Mouse (Mus musculus): ENCODE results near the gene Cldn17. TPM values are rescaled to one million over a fixed set of nuclear protein-coding genes. Genes with fewer than 3 reads are reported as not detected.

The Cldn17 gene
- polyA plus RNA-seq (2014; fragmentation: Nextera tagmentation; extraction: Ambion mirVana): not detected in 2 replicates

- 96% methylated on average over 6 of the region's 6 CpGs for WGBS
- ATAC-seq (ENCODE audit: insufficient read depth, low FRiP score, low TSS enrichment) (no peak), DNase-seq (ENCODE audit: low spot score) (no peak)
- no peaks in the 10 kb centered on the region for H3K4me1 ChIP-seq (ENCODE audit: control insufficient read depth, insufficient read depth, low read length)
- no peak within 1 kb of the TSS for H3K27ac ChIP-seq (ENCODE audit: low read depth, low read length)
- no peak within 1 kb of the TSS for H3K9ac ChIP-seq (ENCODE audit: low read length)
- no peaks in the 10 kb centered on the region for H3K9me3 ChIP-seq (ENCODE audit: control insufficient read depth, low read length)
- H3K4me3 ChIP-seq (ENCODE audit: low read depth, low read length): no peak within 1 kb of the TSS
- H3K4me2 ChIP-seq (ENCODE audit: low read depth): no peak within 1 kb of the TSS
- H3K27me3 ChIP-seq (ENCODE audit: control insufficient read depth, insufficient read depth, low read length): no peaks in the 10 kb centered on the region
- H3K36me3 ChIP-seq (ENCODE audit: control insufficient read depth, insufficient read depth, low read length): no peaks in the 10 kb centered on the region
Observed at GRCm38 (mm10) chr16:88506878-88507277, at the start of gene Cldn17. Gene Cldn17 (minus strand): TSS chr16:88506978.

- Histone ChIP-seq H3K36me3 (ENCODE audit: control insufficient read depth, insufficient read depth, low read length) (no peaks in the 10 kb centered on the region), H3K4me1 (ENCODE audit: control insufficient read depth, insufficient read depth, low read length) (no peaks in the 10 kb centered on the region), H3K9me3 (ENCODE audit: control insufficient read depth, low read length) (no peaks in the 10 kb centered on the region), H3K27me3 (ENCODE audit: control insufficient read depth, insufficient read depth, low read length) (no peaks in the 10 kb centered on the region), H3K4me2 (ENCODE audit: low read depth) (no peak overlapping the region), H3K27ac (ENCODE audit: low read depth, low read length) (no peak overlapping the region), H3K4me3 (ENCODE audit: low read depth, low read length) (no peak overlapping the region), H3K9ac (ENCODE audit: low read length) (no peak overlapping the region)
- 56% methylated on average over 6 of the region's 6 CpGs for WGBS
- DNase-seq (ENCODE audit: low spot score): peak; percentile 12
- ATAC-seq (ENCODE audit: insufficient read depth, low FRiP score, low TSS enrichment): peak; percentile 31; the same call in 1 of the 2 replicates
Observed at GRCm38 (mm10) chr16:88542488-88542887, 35.7 kb upstream of the Cldn17 start.

GRCm38 (mm10) chr16:88539841-88540487 is 33.2 kb upstream of the Cldn17 start:
- DNase-seq (ENCODE audit: low spot score): no peak
- no peak overlapping the region for H3K4me2 ChIP-seq (ENCODE audit: low read depth)
- no peaks in the 10 kb centered on the region for H3K4me1 ChIP-seq (ENCODE audit: control insufficient read depth, insufficient read depth, low read length)
- no peak overlapping the region for H3K27ac ChIP-seq (ENCODE audit: low read depth, low read length)
- no peaks in the 10 kb centered on the region for H3K9me3 ChIP-seq (ENCODE audit: control insufficient read depth, low read length)
- no peak for ATAC-seq (ENCODE audit: insufficient read depth, low FRiP score, low TSS enrichment)
- H3K36me3 ChIP-seq (ENCODE audit: control insufficient read depth, insufficient read depth, low read length): no peaks in the 10 kb centered on the region
- no peak overlapping the region for H3K9ac ChIP-seq (ENCODE audit: low read length)
- 79% methylated on average over 3 of the region's 3 CpGs for WGBS
- H3K27me3 ChIP-seq (ENCODE audit: control insufficient read depth, insufficient read depth, low read length): no peaks in the 10 kb centered on the region
- H3K4me3 ChIP-seq (ENCODE audit: low read depth, low read length): no peak overlapping the region

- no peaks in the 10 kb centered on the region for H3K4me1 ChIP-seq (ENCODE audit: control insufficient read depth, insufficient read depth, low read length)
- H3K27me3 ChIP-seq (ENCODE audit: control insufficient read depth, insufficient read depth, low read length): no peaks in the 10 kb centered on the region
- H3K27ac ChIP-seq (ENCODE audit: low read depth, low read length): no peak overlapping the region
- no peaks in the 10 kb centered on the region for H3K36me3 ChIP-seq (ENCODE audit: control insufficient read depth, insufficient read depth, low read length)
- no peak overlapping the region for H3K4me2 ChIP-seq (ENCODE audit: low read depth)
- H3K9ac ChIP-seq (ENCODE audit: low read length): no peak overlapping the region
- no peak overlapping the region for H3K4me3 ChIP-seq (ENCODE audit: low read depth, low read length)
- ATAC-seq (ENCODE audit: insufficient read depth, low FRiP score, low TSS enrichment) (no peak), DNase-seq (ENCODE audit: low spot score) (no peak)
- H3K9me3 ChIP-seq (ENCODE audit: control insufficient read depth, low read length): no peaks in the 10 kb centered on the region
Observed at GRCm38 (mm10) chr16:88511348-88511747, 4.6 kb upstream of the Cldn17 start.

- Histone ChIP-seq H3K4me3 (ENCODE audit: low read depth, low read length) (no peak overlapping the region), H3K4me1 (ENCODE audit: control insufficient read depth, insufficient read depth, low read length) (no peaks in the 10 kb centered on the region), H3K9ac (ENCODE audit: low read length) (no peak overlapping the region), H3K4me2 (ENCODE audit: low read depth) (no peak overlapping the region), H3K27me3 (ENCODE audit: control insufficient read depth, insufficient read depth, low read length) (no peaks in the 10 kb centered on the region), H3K36me3 (ENCODE audit: control insufficient read depth, insufficient read depth, low read length) (no peaks in the 10 kb centered on the region), H3K9me3 (ENCODE audit: control insufficient read depth, low read length) (no peaks in the 10 kb centered on the region), H3K27ac (ENCODE audit: low read depth, low read length) (no peak overlapping the region)
- DNase-seq (ENCODE audit: low spot score) (no peak), ATAC-seq (ENCODE audit: insufficient read depth, low FRiP score, low TSS enrichment) (no peak)
- WGBS: 81% methylated on average over 4 of the region's 4 CpGs
Observed at GRCm38 (mm10) chr16:88508150-88508549, 1.4 kb upstream of the Cldn17 start.

- DNase-seq (ENCODE audit: low spot score): no peak
- H3K9ac ChIP-seq (ENCODE audit: low read length): no peak overlapping the region
- H3K36me3 ChIP-seq (ENCODE audit: control insufficient read depth, insufficient read depth, low read length): no peaks in the 10 kb centered on the region
- H3K4me1 ChIP-seq (ENCODE audit: control insufficient read depth, insufficient read depth, low read length): no peaks in the 10 kb centered on the region
- WGBS: 94% methylated on average over 11 of the region's 11 CpGs
- no peaks in the 10 kb centered on the region for H3K27me3 ChIP-seq (ENCODE audit: control insufficient read depth, insufficient read depth, low read length)
- no peak for ATAC-seq (ENCODE audit: insufficient read depth, low FRiP score, low TSS enrichment)
- no peaks in the 10 kb centered on the region for H3K9me3 ChIP-seq (ENCODE audit: control insufficient read depth, low read length)
- H3K4me3 ChIP-seq (ENCODE audit: low read depth, low read length): no peak overlapping the region
- H3K27ac ChIP-seq (ENCODE audit: low read depth, low read length): no peak overlapping the region
- H3K4me2 ChIP-seq (ENCODE audit: low read depth): no peak overlapping the region
Observed at GRCm38 (mm10) chr16:88506338-88506737, 440 bp downstream of the Cldn17 start.

- H3K4me1 ChIP-seq (ENCODE audit: control insufficient read depth, insufficient read depth, low read length): no peaks in the 10 kb centered on the region
- no peak for DNase-seq (ENCODE audit: low spot score)
Observed at GRCm38 (mm10) chr16:88488096-88488495, 18.7 kb downstream of the Cldn17 start.

GRCm38 (mm10) chr16:88480011-88480774 is 26.6 kb downstream of the Cldn17 start:
- no peaks in the 10 kb centered on the region for H3K9me3 ChIP-seq (ENCODE audit: control insufficient read depth, low read length)
- no peaks in the 10 kb centered on the region for H3K4me1 ChIP-seq (ENCODE audit: control insufficient read depth, insufficient read depth, low read length)
- 77% methylated on average over 3 of the region's 3 CpGs for WGBS
- no peak overlapping the region for H3K4me2 ChIP-seq (ENCODE audit: low read depth)
- H3K27ac ChIP-seq (ENCODE audit: low read depth, low read length): no peak overlapping the region
- H3K27me3 ChIP-seq (ENCODE audit: control insufficient read depth, insufficient read depth, low read length): no peaks in the 10 kb centered on the region
- H3K4me3 ChIP-seq (ENCODE audit: low read depth, low read length): no peak overlapping the region
- ATAC-seq (ENCODE audit: insufficient read depth, low FRiP score, low TSS enrichment): no peak
- H3K9ac ChIP-seq (ENCODE audit: low read length): no peak overlapping the region
- DNase-seq (ENCODE audit: low spot score): no peak
- no peaks in the 10 kb centered on the region for H3K36me3 ChIP-seq (ENCODE audit: control insufficient read depth, insufficient read depth, low read length)

More at GRCm38 (mm10) chr16:88488096-88488495, 18.7 kb downstream of the Cldn17 start:
- H3K4me3 ChIP-seq (ENCODE audit: low read depth, low read length): no peak overlapping the region
- ATAC-seq (ENCODE audit: insufficient read depth, low FRiP score, low TSS enrichment): no peak
- H3K9me3 ChIP-seq (ENCODE audit: control insufficient read depth, low read length): no peaks in the 10 kb centered on the region
- H3K36me3 ChIP-seq (ENCODE audit: control insufficient read depth, insufficient read depth, low read length): no peaks in the 10 kb centered on the region
- H3K9ac ChIP-seq (ENCODE audit: low read length): no peak overlapping the region
- no peaks in the 10 kb centered on the region for H3K27me3 ChIP-seq (ENCODE audit: control insufficient read depth, insufficient read depth, low read length)
- H3K4me2 ChIP-seq (ENCODE audit: low read depth): no peak overlapping the region
- no peak overlapping the region for H3K27ac ChIP-seq (ENCODE audit: low read depth, low read length)

GRCm38 (mm10) chr16:88463235-88463634 is 43.5 kb downstream of the Cldn17 start:
- Histone ChIP-seq H3K36me3 (ENCODE audit: control insufficient read depth, insufficient read depth, low read length) (no peaks in the 10 kb centered on the region), H3K27ac (ENCODE audit: low read depth, low read length) (no peak overlapping the region), H3K9ac (ENCODE audit: low read length) (no peak overlapping the region), H3K4me3 (ENCODE audit: low read depth, low read length) (no peak overlapping the region), H3K4me2 (ENCODE audit: low read depth) (no peak overlapping the region), H3K27me3 (ENCODE audit: control insufficient read depth, insufficient read depth, low read length) (no peaks in the 10 kb centered on the region), H3K9me3 (ENCODE audit: control insufficient read depth, low read length) (no peaks in the 10 kb centered on the region), H3K4me1 (ENCODE audit: control insufficient read depth, insufficient read depth, low read length) (no peaks in the 10 kb centered on the region)
- DNase-seq (ENCODE audit: low spot score) (no peak), ATAC-seq (ENCODE audit: insufficient read depth, low FRiP score, low TSS enrichment) (no peak)
- 87% methylated on average over 3 of the region's 3 CpGs for WGBS

Measured in neural tube, embryonic 11.5 days (tissue).